Mouse (Mus musculus) lung, adult 2 months (tissue): Measurements from ENCODE around the gene Shisa2.

ENCODE experiments used
- CTCF ChIP-seq: fragments of 200-500 bp; IDR thresholded peaks from 2 replicates; pipeline ENCODE4 v1.5.1; 2011; ENCODE audit warnings: mild to moderate bottlenecking, low read length, control low read depth; ENCODE audit not compliant: insufficient read depth
- POLR2A ChIP-seq: fragments of 200-500 bp; IDR thresholded peaks from 2 replicates; pipeline ENCODE4 v1.6.1; 2011; ENCODE audit warnings: low read depth, mild to moderate bottlenecking, control low read depth, low read length, borderline replicate concordance; ENCODE audit errors: extremely low read depth

GRCm38 (mm10) chr14:59675330-59675729 lies 50.2 kb downstream of the Shisa2 start:
- TF ChIP-seq CTCF (no peak), POLR2A (no peak)
